Mouse (Mus musculus) megakaryocyte, adult 5-6 weeks (primary cell): ENCODE measurements around the gene Ndufc2. TPM values are rescaled to one million over a fixed set of nuclear protein-coding genes. Genes with fewer than 3 reads are reported as not detected.

ENCODE experiments used
- ATAC-seq: 2 replicates; pipeline ENCODE4 v1.8.0; 2016; ENCODE audit warnings: mild to moderate bottlenecking, inconsistent platforms; ENCODE audit not compliant: poor library complexity, severe bottlenecking
- total RNA-seq, 2 experiments: library from RNA; stranded (forward) in 1 of 2; stranded (reverse) in 1 of 2; fragments of 153-499, 151-499 nt in 1 of 2; fragments of 221-1000, 200-1000 nt in 1 of 2; gene quantifications; 2 replicates each; pipeline versions ENCODE4 v1.2.3 to v1.2.4; 2015 to 2017

Gene Ndufc2
- total RNA-seq, 2 experiments from 2014 or later = 155 to 237 TPM

- no peak for ATAC-seq
Measured at GRCm38 (mm10) chr7:97386806-97387370, 12.9 kb upstream of the Ndufc2 start.

GRCm38 (mm10) chr7:97387561-97388147 is 12.1 kb upstream of the Ndufc2 start:
- no peak for ATAC-seq

- ATAC-seq = no peak
Measured at GRCm38 (mm10) chr7:97388541-97388940, 11.3 kb upstream of the Ndufc2 start.

- ATAC-seq = no peak
Measured at GRCm38 (mm10) chr7:97391293-97392078, 8.3 kb upstream of the Ndufc2 start.

- no peak for ATAC-seq
Measured at GRCm38 (mm10) chr7:97392079-97392445, 7.7 kb upstream of the Ndufc2 start.

- no peak for ATAC-seq
Measured at GRCm38 (mm10) chr7:97394375-97394774, 5.4 kb upstream of the Ndufc2 start.

- ATAC-seq = no peak
Measured at GRCm38 (mm10) chr7:97398943-97399342, 860 bp upstream of the Ndufc2 start.

GRCm38 (mm10) chr7:97407145-97407544 is 7.3 kb downstream of the Ndufc2 start:
- ATAC-seq = no peak

- no peak for ATAC-seq
Measured at GRCm38 (mm10) chr7:97411106-97411505, 11.3 kb downstream of the Ndufc2 start.

- ATAC-seq = no peak
Measured at GRCm38 (mm10) chr7:97411575-97411974, 11.8 kb downstream of the Ndufc2 start.

- no peak for ATAC-seq
Measured at GRCm38 (mm10) chr7:97413981-97414380, 14.2 kb downstream of the Ndufc2 start.

- no peak for ATAC-seq
Measured at GRCm38 (mm10) chr7:97414426-97414825, 14.6 kb downstream of the Ndufc2 start.

- ATAC-seq = no peak
Measured at GRCm38 (mm10) chr7:97414915-97415687, 15.3 kb downstream of the Ndufc2 start.

GRCm38 (mm10) chr7:97416473-97416872 is 16.7 kb downstream of the Ndufc2 start:
- no peak for ATAC-seq

GRCm38 (mm10) chr7:97416906-97417777 is 17.3 kb downstream of the Ndufc2 start, which contains the start of gene Thrsp:
Gene Thrsp (minus strand): TSS chr7:97417730.
- no peak for ATAC-seq

GRCm38 (mm10) chr7:97418717-97419116 is 18.9 kb downstream of the Ndufc2 start:
- ATAC-seq = no peak

- ATAC-seq = no peak
Measured at GRCm38 (mm10) chr7:97419163-97419562, 19.4 kb downstream of the Ndufc2 start.

GRCm38 (mm10) chr7:97420406-97420805 is 20.6 kb downstream of the Ndufc2 start:
- no peak for ATAC-seq

GRCm38 (mm10) chr7:97420958-97421651 is 21.3 kb downstream of the Ndufc2 start:
- ATAC-seq = no peak

GRCm38 (mm10) chr7:97423754-97424153 is 24.0 kb downstream of the Ndufc2 start:
- no peak for ATAC-seq
